Comparison of ENCODE assay signal across 18 mouse cellular contexts in genomic region chr13:101483816-101484215, GRCm38 (mm10).
DNase-seq lines count a peak whose midpoint lies in the region; ATAC-seq and TF ChIP-seq lines count a peak whose summit lies in the region.
"Had no signal": no experiment of that assay in that cellular context is flagged by ENCODE, and none has a peak within 500 bp of the region (broad histone marks: within the 10 kb centered on the region; RNA-seq: fewer than 3 reads in every experiment).

No protein-coding gene starts in this region.

- WGBS in limb, embryonic 14.5 days = 74% methylated on average over 3 of the region's 3 CpGs
- WGBS in limb, embryonic 10.5 days = 92% methylated on average over 3 of the region's 3 CpGs

- no peaks in the 10 kb centered on the region for H3K9me3 ChIP-seq in limb, embryonic 14.5 days (ENCODE audit: control insufficient read depth, low read length)
- H3K9me3 ChIP-seq in limb, embryonic 10.5 days (replicated peaks) = no peaks in the 10 kb centered on the region
- H3K9me3 ChIP-seq: embryonic facial prominence, embryonic 12.5 days; intestine, embryonic 15.5 days; limb, embryonic 13.5 days; liver, embryonic 15.5 days had no signal

- 0 out of 2 replicates have a peak, but pooled peaks cover 4% of the 10 kb centered on the region for H3K4me1 ChIP-seq in limb, embryonic 14.5 days (ENCODE audit: control insufficient read depth, insufficient read depth, low read length)
- H3K4me1 ChIP-seq in limb, embryonic 10.5 days = peaks cover 3% of the 10 kb centered on the region; the same call in 1 of the 2 replicates
- H3K4me1 ChIP-seq: embryonic facial prominence, embryonic 12.5 days; intestine, embryonic 15.5 days; limb, embryonic 13.5 days; liver, embryonic 15.5 days had no signal

- TF ChIP-seq POLR2A in limb, embryonic 14.5 days (IDR thresholded peaks at IDR 0.05; ENCODE audit: borderline replicate concordance, extremely low read depth, insufficient read depth, insufficient read length) = no peak

- no peaks in the 10 kb centered on the region for H3K27me3 ChIP-seq in limb, embryonic 14.5 days (ENCODE audit: control insufficient read depth, insufficient read depth, low read length)
- H3K27me3 ChIP-seq in limb, embryonic 10.5 days (ENCODE audit: low read depth, poor library complexity, severe bottlenecking) = no peaks in the 10 kb centered on the region
- H3K27me3 ChIP-seq: embryonic facial prominence, embryonic 12.5 days; intestine, embryonic 15.5 days; limb, embryonic 13.5 days; Patski had no signal

- no peak overlapping the region for H3K9ac ChIP-seq in limb, embryonic 14.5 days (ENCODE audit: low read depth, low read length, severe bottlenecking)
- H3K9ac ChIP-seq: embryonic facial prominence, embryonic 12.5 days; intestine, embryonic 15.5 days; limb, embryonic 13.5 days; liver, embryonic 15.5 days had no signal

- no peak overlapping the region for H3K27ac ChIP-seq in limb, embryonic 14.5 days (replicated peaks; ENCODE audit: low read depth, low read length)
- H3K27ac ChIP-seq in limb, embryonic 10.5 days = no peak overlapping the region
- H3K27ac ChIP-seq: embryonic facial prominence, embryonic 12.5 days; heart, adult 2 months; intestine, embryonic 15.5 days; limb, embryonic 13.5 days; liver, embryonic 15.5 days; stomach, postnatal 0 days had no signal

- no peak for ATAC-seq in limb, embryonic 14.5 days (ENCODE audit: low FRiP score, low read depth)
- ATAC-seq: intestine, embryonic 15.5 days; Patski had no signal

- DNase-seq in cerebellum, adult 11 months = peak; percentile 45
- no peak for DNase-seq in cerebellum, adult 8-10 months
- peak; percentile 20 for DNase-seq in limb, embryonic 14.5 days (ENCODE audit: low spot score)
- no peak for DNase-seq in limb, embryonic 10.5 days (ENCODE audit: low spot score)
- DNase-seq in adipocyte (ENCODE audit: low spot score) = peak; percentile 79
- peak; percentile 63 for DNase-seq in cerebellum, adult 9-11 months
- no peak for DNase-seq in layer of hippocampus, adult 9-11 months
- no peak for DNase-seq in kidney, postnatal 14 days
- DNase-seq: B cell, adult 2 months; gastrocnemius, postnatal 10 days; heart, adult 2 months; lung, postnatal 36 days had no signal

- H3K4me3 ChIP-seq in limb, embryonic 14.5 days (replicated peaks; ENCODE audit: low read length) = no peak overlapping the region
- no peak overlapping the region for H3K4me3 ChIP-seq in limb, embryonic 10.5 days
- H3K4me3 ChIP-seq: embryonic facial prominence, embryonic 12.5 days; heart, adult 2 months; intestine, embryonic 15.5 days; limb, embryonic 13.5 days; liver, embryonic 15.5 days had no signal

- no peak overlapping the region for H3K4me2 ChIP-seq in limb, embryonic 14.5 days (replicated peaks; ENCODE audit: low read depth, low read length, severe bottlenecking)
- H3K4me2 ChIP-seq: embryonic facial prominence, embryonic 12.5 days; intestine, embryonic 15.5 days; limb, embryonic 13.5 days; liver, embryonic 15.5 days had no signal

- H3K36me3 ChIP-seq in limb, embryonic 14.5 days (ENCODE audit: control insufficient read depth, insufficient read depth, low read length) = no peaks in the 10 kb centered on the region
- H3K36me3 ChIP-seq in limb, embryonic 10.5 days = no peaks in the 10 kb centered on the region
- H3K36me3 ChIP-seq: embryonic facial prominence, embryonic 12.5 days; intestine, embryonic 15.5 days; limb, embryonic 13.5 days; liver, embryonic 15.5 days had no signal

Comparison
In these comparisons a context has a peak if more than half of its experiments do, and no peak if none do; other contexts are left out.
1. DNase-seq: peak in cerebellum, adult 11 months (single experiment), limb, embryonic 14.5 days (single experiment), adipocyte (single experiment) and cerebellum, adult 9-11 months (single experiment); none in cerebellum, adult 8-10 months (single experiment), limb, embryonic 10.5 days (single experiment), layer of hippocampus, adult 9-11 months (single experiment) and kidney, postnatal 14 days (single experiment).